Mouse (Mus musculus) neural tube, embryonic 11.5 days (tissue): ENCODE data around the gene Dlg2. TPM values are rescaled to one million over a fixed set of nuclear protein-coding genes. Genes with fewer than 3 reads are reported as not detected.
A peak's percentile ranks its signal among the peaks of the same experiment; 100 is the strongest.

ENCODE experiments used
- ATAC-seq: fragments of 200-750 bp; cut with Nextera tagmentation; 2 replicates; pipeline ENCODE4 v1.8.0; 2017; ENCODE audit warnings: moderate number of reproducible peaks, mild to moderate bottlenecking, moderate TSS enrichment, moderate library complexity; ENCODE audit not compliant: insufficient read depth, low FRiP score, low TSS enrichment
- DNase-seq: peaks from one replicate; pipeline ENCODE4 v3.0.0-alpha.2; 2015; ENCODE audit warnings: low spot score
- H3K27ac ChIP-seq: fragments of 300-500 bp; sonication (generic); 2 replicates; pipeline ENCODE4 v1.5.1; 2014; ENCODE audit warnings: low read depth, mild to moderate bottlenecking, low read length
- H3K27me3 ChIP-seq: fragments of 300-500 bp; sonication (generic); 2 replicates; pipeline ENCODE4 v1.6.1; 2014; ENCODE audit warnings: mild to moderate bottlenecking, low read length, mixed read lengths; ENCODE audit not compliant: control insufficient read depth, insufficient read depth
- H3K36me3 ChIP-seq: fragments of 300-500 bp; sonication (generic); 2 replicates; pipeline ENCODE4 v1.6.1; 2014; ENCODE audit warnings: mild to moderate bottlenecking, low read length, moderate library complexity, mixed read lengths; ENCODE audit not compliant: control insufficient read depth, insufficient read depth
- H3K4me1 ChIP-seq: fragments of 300-500 bp; sonication (generic); 2 replicates; pipeline ENCODE4 v1.6.1; 2014; ENCODE audit warnings: low read length, mixed read lengths; ENCODE audit not compliant: control insufficient read depth, insufficient read depth
- H3K4me2 ChIP-seq: fragments of 300-500 bp; sonication (generic); 2 replicates; pipeline ENCODE4 v1.6.1; 2014; ENCODE audit warnings: low read depth, mild to moderate bottlenecking, moderate library complexity
- H3K4me3 ChIP-seq: fragments of 300-500 bp; sonication (generic); 2 replicates; pipeline ENCODE4 v1.5.1; 2014; ENCODE audit warnings: low read depth, low read length
- H3K9ac ChIP-seq: fragments of 300-500 bp; sonication (generic); 2 replicates; pipeline ENCODE4 v1.6.1; 2014; ENCODE audit warnings: mild to moderate bottlenecking, low read length
- H3K9me3 ChIP-seq: fragments of 300-500 bp; sonication (generic); 2 replicates; pipeline ENCODE4 v1.6.1; 2016; ENCODE audit warnings: low read length; ENCODE audit not compliant: control insufficient read depth
- WGBS: fragments of 180-500 bp; shearing (Covaris S2); extraction: QIAGEN DNeasy Blood & Tissue Kit; methylation state at CpG from one replicate; pipeline ENCODE4 v1.1.7; 2014; 5-methylcytosine and 5-hydroxymethylcytosine counted together
- polyA plus RNA-seq: library from polyadenylated mRNA; unstranded; fragments of >200 nt; fragmentation: Nextera tagmentation; extraction: Ambion mirVana; gene quantifications from 2 replicates; pipeline ENCODE4 v1.2.1, GENCODE M21; 2014

Dlg2 gene
- polyA plus RNA-seq, 1 experiment from 2014 or later, result 5.1 TPM

DNA sequence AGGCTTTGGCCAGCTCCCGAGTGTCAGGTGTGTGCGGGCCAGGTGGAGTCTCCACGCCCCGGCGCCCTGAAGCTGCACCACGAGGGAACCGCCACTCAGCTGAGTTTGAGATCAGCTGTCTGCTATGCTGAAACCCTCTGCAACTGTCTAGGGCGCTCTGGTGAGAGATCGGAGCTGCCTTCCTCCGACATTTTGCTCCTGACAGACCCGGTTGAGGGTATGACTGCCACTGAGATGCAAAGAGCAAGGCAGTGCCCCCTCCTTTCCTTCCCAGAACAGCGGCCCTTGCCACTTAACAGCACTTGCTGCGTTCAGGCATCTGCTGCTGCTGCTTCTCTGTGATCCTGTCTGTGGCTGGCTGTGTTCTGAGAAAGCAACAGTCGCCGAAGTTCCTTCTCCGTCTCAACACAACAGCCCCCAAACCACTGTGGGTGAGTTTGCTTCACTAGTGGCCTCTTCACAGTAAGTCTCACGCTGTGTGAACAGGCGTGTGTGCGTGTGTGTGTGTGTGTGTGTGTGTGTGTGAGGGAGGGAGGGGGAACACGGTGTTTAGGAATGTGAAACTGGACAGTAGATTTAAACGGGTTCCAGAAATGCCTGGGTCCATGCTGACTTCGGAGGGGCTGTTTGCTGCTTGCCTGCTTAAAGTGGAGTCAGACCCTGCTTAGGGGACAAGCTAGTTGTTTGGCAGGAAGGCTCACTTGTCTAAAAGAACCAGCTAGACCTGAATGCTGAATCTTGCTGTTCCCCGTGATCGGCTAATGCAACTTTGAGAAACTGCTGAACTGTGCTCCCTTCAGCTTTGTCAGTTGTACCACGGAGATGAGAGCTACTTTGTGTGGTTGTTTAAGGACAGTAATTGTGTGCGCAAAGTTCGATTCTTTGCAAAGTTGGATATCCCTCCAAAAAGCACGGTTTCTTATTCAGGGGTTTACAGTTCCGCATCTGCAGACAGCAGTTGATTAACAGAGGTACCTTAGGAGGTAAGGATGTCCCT, 1704.4 kb downstream of the Dlg2 start:
- Histone ChIP-seq H3K9me3 (no peaks in the 10 kb centered on the region), H3K27ac (no peak overlapping the region), H3K4me3 (peak overlapping the region; percentile 38), H3K9ac (peak overlapping the region; percentile 41), H3K4me1 (peaks cover 5% of the 10 kb centered on the region; the same call in 1 of the 2 replicates), H3K4me2 (peak overlapping the region; percentile 61), H3K27me3 (peaks cover 8% of the 10 kb centered on the region; the same call in 1 of the 2 replicates), H3K36me3 (no peaks in the 10 kb centered on the region)
- DNase-seq (peak; percentile 55), ATAC-seq (peak; percentile 35; the same call in 1 of the 2 replicates)
- 19% methylated on average over 29 of the region's 29 CpGs for WGBS

DNA sequence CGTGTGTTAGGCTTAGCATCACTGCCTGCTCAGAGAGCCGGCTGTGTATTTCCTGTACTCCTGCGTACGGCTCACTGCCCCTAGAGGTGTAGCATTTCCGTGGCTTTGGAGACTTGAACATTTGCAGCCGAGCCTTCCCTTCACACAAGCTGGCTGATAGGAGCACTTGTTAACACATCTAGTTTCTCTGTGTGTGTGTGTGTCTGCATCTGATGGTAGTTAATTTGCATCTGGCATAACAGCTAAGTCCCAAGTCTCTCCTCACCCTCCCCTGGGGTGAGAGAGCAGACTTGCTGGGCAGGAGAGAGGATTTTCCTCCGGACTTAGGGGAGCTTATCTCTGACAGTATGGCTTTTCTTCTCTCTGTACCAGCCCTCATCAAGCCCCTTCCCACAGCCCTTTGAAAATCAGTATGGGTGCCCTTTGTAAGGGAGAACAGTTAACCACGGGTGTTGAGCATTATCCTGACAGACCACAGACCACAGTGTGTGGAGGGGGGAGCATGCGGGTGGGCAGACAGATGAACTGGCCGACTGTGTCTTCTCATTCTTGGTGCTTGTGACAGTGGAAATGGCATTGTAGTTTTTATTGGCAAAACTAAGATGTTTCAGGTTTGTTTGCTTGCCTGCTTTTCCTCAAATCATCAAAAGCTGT, 1705.6 kb downstream of the Dlg2 start:
- no peak overlapping the region for H3K9ac ChIP-seq
- no peak overlapping the region for H3K4me3 ChIP-seq
- DNase-seq, result peak; percentile 36

DNA sequence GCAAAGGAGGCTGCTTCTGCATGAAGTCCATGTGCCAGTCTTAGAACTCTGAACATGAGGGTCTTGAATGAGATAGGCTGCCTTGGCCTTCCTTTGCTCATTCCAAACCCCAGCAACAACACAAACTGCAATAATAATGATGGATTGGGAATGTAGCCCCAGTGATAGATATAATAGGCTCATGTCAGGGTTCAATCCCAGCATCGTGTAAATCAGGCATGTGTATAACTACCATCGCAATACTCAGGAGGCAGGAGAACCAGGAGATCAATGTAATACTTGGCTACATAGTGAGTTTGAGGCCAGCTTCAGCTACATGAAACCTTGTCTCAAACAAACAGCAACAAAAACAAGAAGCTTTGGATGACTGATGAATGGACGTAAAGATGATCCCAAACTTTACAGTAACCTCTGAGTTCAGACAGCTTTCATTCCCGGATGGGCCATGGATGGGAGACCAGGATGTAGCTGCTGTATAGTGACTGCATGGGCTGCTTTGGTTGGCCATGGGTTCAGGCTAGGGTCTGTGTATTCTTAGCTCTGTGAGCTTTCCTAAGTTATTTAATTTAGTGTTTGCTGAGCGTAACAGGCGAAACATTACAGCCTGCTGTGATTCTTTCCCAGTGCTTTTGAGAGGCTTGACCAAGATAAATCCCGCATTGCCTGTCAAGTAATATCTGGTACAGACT, 1708.0 kb downstream of the Dlg2 start:
- DNase-seq, result no peak
- Histone ChIP-seq H3K27me3 (peaks cover 8% of the 10 kb centered on the region; the same call in 1 of the 2 replicates), H3K4me1 (peaks cover 5% of the 10 kb centered on the region; the same call in 1 of the 2 replicates), H3K4me2 (no peak overlapping the region), H3K9ac (no peak overlapping the region), H3K9me3 (no peaks in the 10 kb centered on the region), H3K36me3 (no peaks in the 10 kb centered on the region), H3K27ac (no peak overlapping the region), H3K4me3 (no peak overlapping the region)
- no peak for ATAC-seq
- 85% methylated on average over 7 of the region's 7 CpGs for WGBS

More for the DNA sequence above, 1705.6 kb downstream of the Dlg2 start:
- WGBS, result 16% methylated on average over 10 of the region's 10 CpGs
- H3K4me2 ChIP-seq, result peak overlapping the region; percentile 19
- H3K27me3 ChIP-seq, result peaks cover 8% of the 10 kb centered on the region; the same call in 1 of the 2 replicates
- H3K9me3 ChIP-seq, result no peaks in the 10 kb centered on the region
- H3K36me3 ChIP-seq, result no peaks in the 10 kb centered on the region
- H3K4me1 ChIP-seq, result peaks cover 5% of the 10 kb centered on the region; the same call in 1 of the 2 replicates
- no peak overlapping the region for H3K27ac ChIP-seq
- ATAC-seq, result peak; percentile 56; the same call in 1 of the 2 replicates

DNA sequence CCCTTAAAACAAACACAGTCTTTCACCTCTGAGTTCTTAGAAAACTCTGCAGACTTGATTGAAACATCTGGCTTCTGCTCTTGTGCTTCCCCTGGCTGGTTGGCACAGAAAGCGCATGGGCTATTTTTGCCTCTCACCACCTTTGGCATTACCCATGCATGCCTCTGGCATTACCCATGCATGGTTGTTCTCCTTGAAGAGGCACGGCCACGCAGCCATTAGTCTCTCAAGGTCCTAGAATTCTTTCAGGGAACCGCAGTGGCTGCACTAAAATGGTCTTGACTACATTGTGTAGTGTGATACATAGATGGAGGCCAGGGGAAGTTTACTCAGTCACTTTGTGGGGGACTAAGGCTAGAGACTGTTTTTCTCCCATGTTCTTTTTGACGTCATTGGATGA, 1709.9 kb downstream of the Dlg2 start:
- no peak overlapping the region for H3K27ac ChIP-seq
- 0 out of 2 replicates have a peak, but pooled peaks cover 2% of the 10 kb centered on the region for H3K27me3 ChIP-seq
- H3K9ac ChIP-seq, result no peak overlapping the region
- peaks cover 3% of the 10 kb centered on the region; the same call in 1 of the 2 replicates for H3K4me1 ChIP-seq
- H3K4me3 ChIP-seq, result no peak overlapping the region
- DNase-seq (no peak), ATAC-seq (no peak)
- 88% methylated on average over 5 of the region's 5 CpGs for WGBS
- no peaks in the 10 kb centered on the region for H3K36me3 ChIP-seq
- no peaks in the 10 kb centered on the region for H3K9me3 ChIP-seq
- H3K4me2 ChIP-seq, result no peak overlapping the region

DNA sequence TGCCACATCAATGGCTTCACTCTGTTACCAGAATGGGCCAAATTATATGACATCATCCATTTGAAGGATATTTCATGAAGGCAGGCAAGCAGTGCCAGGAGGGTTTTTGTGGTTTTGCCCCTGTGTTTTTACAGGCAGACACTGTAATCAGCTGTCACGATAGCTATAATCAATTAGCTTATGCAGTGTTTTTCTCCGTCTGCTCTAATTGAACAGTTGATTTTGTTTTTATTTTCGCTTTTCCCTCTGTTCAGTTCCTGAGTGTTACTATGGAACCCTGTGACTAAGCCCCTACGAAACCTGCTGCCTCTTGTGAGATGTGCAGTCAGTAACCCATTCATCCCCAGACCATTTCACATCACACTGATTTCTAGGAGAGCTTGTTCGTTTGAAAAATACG, 1712.7 kb downstream of the Dlg2 start:
- Histone ChIP-seq H3K36me3 (no peaks in the 10 kb centered on the region), H3K9ac (no peak overlapping the region), H3K4me1 (no peaks in the 10 kb centered on the region), H3K4me2 (no peak overlapping the region), H3K4me3 (no peak overlapping the region), H3K27me3 (no peaks in the 10 kb centered on the region), H3K27ac (no peak overlapping the region), H3K9me3 (no peaks in the 10 kb centered on the region)
- WGBS, result 83% methylated on average over 6 of the region's 6 CpGs
- DNase-seq, result no peak
- ATAC-seq, result no peak

DNA sequence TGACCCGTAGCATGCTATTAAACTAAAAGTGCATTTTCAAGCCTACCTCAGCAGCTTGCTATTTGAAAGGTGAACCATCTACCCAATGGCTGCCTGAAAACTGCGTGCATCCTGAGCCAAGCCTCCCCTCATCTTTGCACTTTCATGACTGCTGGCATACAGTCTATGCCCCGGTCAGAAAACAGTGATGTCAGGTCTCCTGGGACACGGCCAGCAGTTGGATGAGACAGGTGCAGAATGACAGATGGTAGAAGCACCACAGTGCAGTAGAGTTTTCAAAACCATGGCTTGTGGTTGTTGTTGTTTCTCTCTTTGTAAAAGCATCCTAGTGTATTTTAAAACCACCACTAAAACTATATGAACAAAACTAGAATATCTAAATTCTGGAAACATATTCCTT, 1719.5 kb downstream of the Dlg2 start:
- Histone ChIP-seq H3K27me3 (no peaks in the 10 kb centered on the region), H3K4me2 (no peak overlapping the region), H3K36me3 (no peaks in the 10 kb centered on the region), H3K9ac (no peak overlapping the region), H3K27ac (no peak overlapping the region), H3K4me1 (no peaks in the 10 kb centered on the region), H3K4me3 (no peak overlapping the region), H3K9me3 (no peaks in the 10 kb centered on the region)
- 77% methylated on average over 4 of the region's 4 CpGs for WGBS
- ATAC-seq (no peak), DNase-seq (no peak)

DNA sequence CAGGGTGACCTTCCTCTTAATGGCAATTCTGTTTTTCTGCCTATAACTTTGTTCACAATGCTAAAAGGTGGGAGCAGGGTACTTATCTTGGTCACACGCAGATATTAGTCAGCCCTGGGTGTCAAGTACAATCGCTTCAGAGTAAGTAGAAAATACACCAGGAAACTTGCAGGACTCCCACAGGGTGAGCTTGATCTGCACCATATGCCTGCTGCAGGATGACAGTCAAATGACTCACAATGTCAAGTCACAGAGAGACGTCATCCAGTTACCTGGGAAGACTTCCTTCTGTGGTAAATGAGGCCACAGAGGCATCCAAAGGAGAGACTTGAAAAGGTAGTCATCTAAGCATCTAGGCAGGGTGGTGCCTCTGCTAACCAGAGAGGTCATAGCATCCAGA, 1721.1 kb downstream of the Dlg2 start:
- Histone ChIP-seq H3K4me2 (no peak overlapping the region), H3K4me1 (no peaks in the 10 kb centered on the region), H3K9ac (no peak overlapping the region), H3K9me3 (no peaks in the 10 kb centered on the region), H3K4me3 (no peak overlapping the region), H3K27me3 (no peaks in the 10 kb centered on the region), H3K36me3 (no peaks in the 10 kb centered on the region), H3K27ac (no peak overlapping the region)
- no peak for ATAC-seq
- no peak for DNase-seq
- WGBS, result 77% methylated on average over 3 of the region's 3 CpGs

DNA sequence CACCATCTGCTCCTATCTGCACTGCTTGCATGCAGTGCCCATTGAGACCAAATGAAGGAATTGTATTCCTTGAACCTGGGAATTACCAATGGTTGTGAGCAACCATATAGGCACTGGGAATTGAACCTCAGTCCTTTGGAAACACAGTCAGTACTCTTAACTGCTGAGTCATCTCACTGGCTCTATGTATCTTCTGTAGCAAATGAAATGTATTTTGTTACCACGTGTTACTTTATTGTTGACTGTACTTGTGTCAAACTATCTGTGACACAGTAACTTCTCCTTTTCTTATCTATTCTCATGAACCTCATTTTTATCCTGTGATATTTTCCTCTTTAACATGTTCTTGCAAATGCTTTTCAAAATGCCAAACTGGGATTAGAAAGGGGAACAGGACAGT, 1722.7 kb downstream of the Dlg2 start:
- H3K4me3 ChIP-seq, result no peak overlapping the region
- ATAC-seq, result no peak
- no peaks in the 10 kb centered on the region for H3K36me3 ChIP-seq
- WGBS, result 97% methylated on average over 1 of the region's 1 CpGs
- H3K4me1 ChIP-seq, result no peaks in the 10 kb centered on the region
- no peaks in the 10 kb centered on the region for H3K27me3 ChIP-seq
- H3K9ac ChIP-seq, result no peak overlapping the region
- H3K4me2 ChIP-seq, result no peak overlapping the region
- H3K27ac ChIP-seq, result no peak overlapping the region
- no peak for DNase-seq
- H3K9me3 ChIP-seq, result no peaks in the 10 kb centered on the region
